Mouse (Mus musculus): ENCODE results near the gene Pnkp.
A peak's percentile ranks its signal among the peaks of the same experiment; 100 is the strongest.

DNA sequence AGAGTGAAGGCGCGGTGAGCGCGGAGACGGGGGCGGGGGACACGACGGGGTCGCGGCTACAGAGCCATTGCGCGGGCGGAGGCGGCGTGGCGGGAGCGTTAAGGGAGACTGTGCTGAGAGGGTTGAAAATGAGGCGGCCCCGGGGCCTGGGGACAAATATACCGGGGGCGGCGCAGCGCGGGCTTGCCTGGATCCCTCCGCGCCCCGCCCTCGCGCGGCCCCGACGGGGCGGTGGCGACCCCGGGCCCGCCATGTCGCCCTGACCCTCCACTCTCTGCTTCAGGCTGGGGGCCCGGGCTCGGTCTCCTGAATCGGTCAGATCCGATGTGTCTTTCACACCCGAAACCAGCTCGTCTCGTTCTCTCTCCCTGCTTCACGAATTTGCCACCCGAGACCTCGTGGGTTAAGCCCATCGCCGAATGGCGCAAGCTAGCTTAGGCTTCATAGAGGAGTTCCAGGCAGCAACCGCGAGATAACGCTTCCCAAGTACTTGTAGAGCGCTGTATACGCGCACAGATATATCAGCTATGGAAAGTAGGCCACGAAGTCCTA, 40.4 kb upstream of the Pnkp start, which contains the start of gene Atf5:
- TF ChIP-seq POLR2A (IDR thresholded peaks at IDR 0.05; ENCODE audit: extremely low read depth, insufficient read depth, low read length) (peak; percentile 44; the same call in 1 of the 2 replicates), CTCF (IDR thresholded peaks at IDR 0.05; ENCODE audit: low read depth, low read length) (no peak)
